Mouse (Mus musculus) liver, adult 2 months (tissue): ENCODE measurements at regions not wholly inside any gene's neighbourhood (a gene's known extent, or its start where the extent isn't known, plus 50 kb on each side); places are given as distances from the start of the nearest gene placed in this dataset.

ENCODE experiments used
- CTCF ChIP-seq: fragments of 200-500 bp; IDR thresholded peaks from 2 replicates; pipeline ENCODE4 v1.5.1; 2011; ENCODE audit warnings: low read depth, low read length, control low read depth
- POLR2A ChIP-seq: fragments of 200-500 bp; IDR thresholded peaks from 2 replicates; pipeline ENCODE4 v1.6.1; 2011; ENCODE audit warnings: low read length, control low read depth; ENCODE audit not compliant: insufficient read depth; ENCODE audit errors: extremely low read depth

DNA sequence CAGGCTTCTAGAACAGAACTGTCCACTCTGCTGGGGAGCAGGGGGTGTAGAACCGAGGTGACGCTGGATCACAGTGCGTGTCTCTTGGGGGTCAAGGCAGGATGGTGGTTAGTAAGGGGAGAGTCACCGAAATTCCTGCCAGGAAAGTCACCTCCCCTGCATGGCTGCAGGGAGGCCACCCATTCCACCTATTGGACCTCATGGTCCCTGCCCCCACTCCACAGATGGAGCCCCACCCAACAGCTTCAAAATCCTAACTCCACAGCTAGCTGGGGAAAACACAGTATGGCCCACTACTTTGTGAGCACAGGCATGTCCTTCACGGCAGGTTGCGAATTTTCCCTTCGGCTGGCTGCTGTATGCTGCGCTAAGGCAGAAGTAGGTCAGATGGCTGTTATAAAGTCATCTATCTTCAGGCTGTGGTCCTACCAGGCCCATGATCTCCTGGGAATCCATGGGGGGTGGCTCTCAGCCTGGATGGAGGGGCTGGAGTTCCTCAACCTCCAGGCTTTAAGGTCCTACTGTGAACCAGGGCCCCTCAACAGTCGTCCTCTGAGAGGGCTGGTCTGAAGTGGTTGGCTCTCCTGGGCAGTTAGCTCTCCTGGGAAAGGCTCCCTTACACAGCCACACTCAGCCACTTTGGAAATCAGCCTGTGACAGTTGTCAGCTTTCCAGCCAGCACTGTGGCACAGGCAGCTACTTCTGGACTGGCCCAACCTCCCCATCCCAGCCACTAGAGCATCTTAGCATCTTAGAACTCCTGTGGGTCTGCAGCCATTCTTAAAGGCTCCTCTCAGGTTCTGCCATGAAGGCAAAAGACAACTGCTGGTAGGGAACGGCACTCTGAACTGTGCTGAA is 124.0 kb upstream of the Klf14 start:
- TF ChIP-seq CTCF (no peak), POLR2A (no peak)
